Mouse (Mus musculus) MEL (cell line): Measurements from ENCODE around the gene Cav2. TPM values are rescaled to one million over a fixed set of nuclear protein-coding genes. Genes with fewer than 3 reads are reported as not detected.

Experiments used
- DNase-seq: peaks from one replicate; pipeline ENCODE4 v3.0.0; 2011; ENCODE audit warnings: low read depth, low spot score
- H3K27ac ChIP-seq: 2 replicates; pipeline ENCODE4 v1.5.1; 2012; ENCODE audit warnings: low read depth, mild to moderate bottlenecking, control low read depth, low read length, moderate library complexity; ENCODE audit not compliant: control insufficient read depth
- H3K27me3 ChIP-seq, 2 experiments: fragments of 150-350 bp in 1 of 2; sonication (generic) in 1 of 2; 2 replicates each; pipeline ENCODE4 v1.6.1; 2012; ENCODE audit warnings: low read length in 2 of 2, mild to moderate bottlenecking in 2 of 2, improper control_type of control experiment in 1 of 2, moderate library complexity in 1 of 2; ENCODE audit not compliant: insufficient read depth in 2 of 2, control insufficient read depth in 1 of 2
- H3K36me3 ChIP-seq, 2 experiments: 2 replicates each; pipeline ENCODE4 v1.6.1; 2012 to 2014; ENCODE audit warnings: low read length in 2 of 2, improper control_type of control experiment in 1 of 2, inconsistent platforms in 1 of 2, mild to moderate bottlenecking in 1 of 2; ENCODE audit not compliant: insufficient read depth in 2 of 2, control insufficient read depth in 1 of 2
- H3K4me1 ChIP-seq, 2 experiments: fragments of 150-350 bp in 1 of 2; sonication (generic) in 1 of 2; 2 replicates each; pipeline ENCODE4 v1.6.1; 2012; ENCODE audit warnings: low read length in 2 of 2, improper control_type of control experiment in 1 of 2, mild to moderate bottlenecking in 1 of 2; ENCODE audit not compliant: insufficient read depth in 2 of 2, control insufficient read depth in 1 of 2
- H3K4me3 ChIP-seq, 2 experiments: fragments of 150-350 bp in 1 of 2; sonication (generic) in 1 of 2; 2 replicates each; pipeline ENCODE4 v1.5.1; 2012; ENCODE audit warnings: low read depth in 2 of 2, low read length in 2 of 2, mild to moderate bottlenecking in 2 of 2, moderate library complexity in 2 of 2, control low read depth in 1 of 2, improper control_type of control experiment in 1 of 2; ENCODE audit not compliant: control insufficient read depth in 1 of 2, insufficient read depth in 1 of 2
- H3K79me2 ChIP-seq: 2 replicates; pipeline ENCODE4 v1.6.1; 2012; ENCODE audit warnings: mild to moderate bottlenecking, low read length, moderate library complexity; ENCODE audit not compliant: control insufficient read depth, poor library complexity, insufficient read depth
- H3K9ac ChIP-seq: 2 replicates; pipeline ENCODE4 v1.6.1; 2012; ENCODE audit warnings: low read depth, mild to moderate bottlenecking, control low read depth, low read length, moderate library complexity; ENCODE audit not compliant: control insufficient read depth, poor library complexity, severe bottlenecking
- H3K9me3 ChIP-seq: fragments of 150-350 bp; sonication (generic); replicated peaks from 2 replicates; pipeline ENCODE4 v1.6.1; 2012; ENCODE audit warnings: mild to moderate bottlenecking, low read length, improper control_type of control experiment, moderate library complexity; ENCODE audit not compliant: insufficient read depth
- BHLHE40 ChIP-seq: IDR thresholded peaks from 2 replicates; pipeline ENCODE4 v1.6.1; 2012; ENCODE audit warnings: low read depth, mild to moderate bottlenecking, inconsistent platforms, low read length, improper control_type of control experiment, borderline replicate concordance
- CHD1 ChIP-seq: IDR thresholded peaks from 2 replicates; pipeline ENCODE4 v1.6.1; 2012; ENCODE audit warnings: low read depth, mild to moderate bottlenecking, inconsistent platforms, low read length, improper control_type of control experiment
- CTCF ChIP-seq, 3 experiments: IDR thresholded peaks in 2 of 3; conservative IDR thresholded peaks in 1 of 3; 2 replicates each; pipeline ENCODE4 v1.5.1; 2011 to 2012; ENCODE audit warnings: low read length in 3 of 3, low read depth in 2 of 3, mild to moderate bottlenecking in 2 of 3, improper control_type of control experiment in 1 of 3, inconsistent platforms in 1 of 3, mixed read lengths in 1 of 3, moderate library complexity in 1 of 3; ENCODE audit not compliant: control insufficient read depth in 1 of 3, insufficient read depth in 1 of 3, poor library complexity in 1 of 3, severe bottlenecking in 1 of 3
- E2F4 ChIP-seq: IDR thresholded peaks from 2 replicates; pipeline ENCODE4 v1.6.1; 2011; ENCODE audit warnings: low read depth, low read length, improper control_type of control experiment, borderline replicate concordance
- ELF1 ChIP-seq: IDR thresholded peaks from 2 replicates; pipeline ENCODE4 v1.6.1; 2014; ENCODE audit warnings: low read depth, mild to moderate bottlenecking, inconsistent platforms, low read length, improper control_type of control experiment, moderate library complexity
- GATA1 ChIP-seq: IDR thresholded peaks from 2 replicates; pipeline ENCODE4 v1.6.1; 2011; ENCODE audit warnings: low read depth, low read length, improper control_type of control experiment
- HCFC1 ChIP-seq: IDR thresholded peaks from 2 replicates; pipeline ENCODE4 v1.6.1; 2012; ENCODE audit warnings: low read depth, mild to moderate bottlenecking, inconsistent platforms, low read length, improper control_type of control experiment, moderate library complexity
- JUND ChIP-seq: IDR thresholded peaks from 2 replicates; pipeline ENCODE4 v1.6.1; 2011; ENCODE audit warnings: low read depth, mild to moderate bottlenecking, improper control_type of control experiment, low read length
- KAT2A ChIP-seq: conservative IDR thresholded peaks from 2 replicates; pipeline ENCODE4 v1.6.1; 2012; ENCODE audit warnings: low read depth, low read length, improper control_type of control experiment, inconsistent platforms
- MAX ChIP-seq: IDR thresholded peaks from 2 replicates; pipeline ENCODE4 v1.6.1; 2011; ENCODE audit warnings: low read length, improper control_type of control experiment
- MYB ChIP-seq: IDR thresholded peaks from 2 replicates; pipeline ENCODE4 v1.6.1; 2011; ENCODE audit warnings: mild to moderate bottlenecking, low read depth, low read length, improper control_type of control experiment
- MYC ChIP-seq: IDR thresholded peaks from 2 replicates; pipeline ENCODE4 v1.6.1; 2011; ENCODE audit warnings: low read depth, mild to moderate bottlenecking, low read length, improper control_type of control experiment, moderate library complexity
- NELFE ChIP-seq: IDR thresholded peaks from 2 replicates; pipeline ENCODE4 v1.6.1; 2011; ENCODE audit warnings: low read depth, low read length, improper control_type of control experiment
- POLR2A ChIP-seq, 2 experiments: IDR thresholded peaks; 2 replicates each; pipeline ENCODE4 v1.6.1; 2011 to 2012; ENCODE audit warnings: low read length in 2 of 2, mild to moderate bottlenecking in 2 of 2, control low read depth in 1 of 2, improper control_type of control experiment in 1 of 2, low read depth in 1 of 2, moderate library complexity in 1 of 2; ENCODE audit not compliant: control insufficient read depth in 1 of 2, insufficient read depth in 1 of 2, poor library complexity in 1 of 2
- POLR2AphosphoS2 ChIP-seq: IDR thresholded peaks from 2 replicates; pipeline ENCODE4 v1.6.1; 2011; ENCODE audit warnings: low read length, improper control_type of control experiment
- POLR2AphosphoS5 ChIP-seq: IDR thresholded peaks from 2 replicates; pipeline ENCODE4 v1.6.1; 2012; ENCODE audit warnings: low read depth, borderline replicate concordance, mild to moderate bottlenecking, inconsistent platforms, low read length, moderate library complexity, mixed read lengths
- RAD21 ChIP-seq: IDR thresholded peaks from 2 replicates; pipeline ENCODE4 v1.6.1; 2011; ENCODE audit warnings: mild to moderate bottlenecking, low read depth, low read length, improper control_type of control experiment
- RCOR1 ChIP-seq: IDR thresholded peaks from 2 replicates; pipeline ENCODE4 v1.6.1; 2012; ENCODE audit warnings: low read depth, mild to moderate bottlenecking, inconsistent platforms, low read length, improper control_type of control experiment
- SIN3A ChIP-seq: IDR thresholded peaks from 2 replicates; pipeline ENCODE4 v1.6.1; 2012; ENCODE audit warnings: low read length, improper control_type of control experiment, inconsistent platforms
- SMC3 ChIP-seq: IDR thresholded peaks from 2 replicates; pipeline ENCODE4 v1.6.1; 2011; ENCODE audit warnings: low read depth, low read length, improper control_type of control experiment
- TBP ChIP-seq: IDR thresholded peaks from 2 replicates; pipeline ENCODE4 v1.8.0; 2011; ENCODE audit warnings: low read depth, low read length, improper control_type of control experiment
- TCF12 ChIP-seq: IDR thresholded peaks from 2 replicates; pipeline ENCODE4 v1.6.1; 2014; ENCODE audit warnings: low read depth, mild to moderate bottlenecking, inconsistent platforms, low read length, improper control_type of control experiment, moderate library complexity
- ZKSCAN1 ChIP-seq: IDR thresholded peaks from 2 replicates; pipeline ENCODE4 v1.6.1; 2012; ENCODE audit warnings: low read depth, mild to moderate bottlenecking, inconsistent platforms, low read length, improper control_type of control experiment, moderate library complexity
- ZMIZ1 ChIP-seq: IDR thresholded peaks from 2 replicates; pipeline ENCODE4 v1.6.1; 2012; ENCODE audit warnings: low read depth, mild to moderate bottlenecking, inconsistent platforms, low read length, improper control_type of control experiment, moderate library complexity
- ZNF384 ChIP-seq: IDR thresholded peaks from 2 replicates; pipeline ENCODE4 v1.6.1; 2012; ENCODE audit warnings: low read depth, mild to moderate bottlenecking, inconsistent platforms, low read length, improper control_type of control experiment
- polyA plus RNA-seq, 2 experiments: library from polyadenylated mRNA; stranded (reverse) in 1 of 2; unstranded in 1 of 2; fragments of >175 nt in 1 of 2; fragments of >200 nt in 1 of 2; gene quantifications; 2 replicates each; pipeline versions ENCODE4 v1.2.1 to v1.2.4; 2012; ENCODE audit warnings: low replicate concordance in 2 of 2, low read depth in 1 of 2; ENCODE audit not compliant: insufficient read length in 2 of 2, insufficient read depth in 1 of 2, missing spikeins in 1 of 2
- total RNA-seq: library from RNA; depleted of rRNA; stranded (reverse); fragments of 300-350 nt; gene quantifications from 2 replicates; pipeline ENCODE4 v1.2.3, GENCODE M21; 2012

Cav2 gene
- total and polyA plus RNA-seq, 3 experiments, result not detected

DNA sequence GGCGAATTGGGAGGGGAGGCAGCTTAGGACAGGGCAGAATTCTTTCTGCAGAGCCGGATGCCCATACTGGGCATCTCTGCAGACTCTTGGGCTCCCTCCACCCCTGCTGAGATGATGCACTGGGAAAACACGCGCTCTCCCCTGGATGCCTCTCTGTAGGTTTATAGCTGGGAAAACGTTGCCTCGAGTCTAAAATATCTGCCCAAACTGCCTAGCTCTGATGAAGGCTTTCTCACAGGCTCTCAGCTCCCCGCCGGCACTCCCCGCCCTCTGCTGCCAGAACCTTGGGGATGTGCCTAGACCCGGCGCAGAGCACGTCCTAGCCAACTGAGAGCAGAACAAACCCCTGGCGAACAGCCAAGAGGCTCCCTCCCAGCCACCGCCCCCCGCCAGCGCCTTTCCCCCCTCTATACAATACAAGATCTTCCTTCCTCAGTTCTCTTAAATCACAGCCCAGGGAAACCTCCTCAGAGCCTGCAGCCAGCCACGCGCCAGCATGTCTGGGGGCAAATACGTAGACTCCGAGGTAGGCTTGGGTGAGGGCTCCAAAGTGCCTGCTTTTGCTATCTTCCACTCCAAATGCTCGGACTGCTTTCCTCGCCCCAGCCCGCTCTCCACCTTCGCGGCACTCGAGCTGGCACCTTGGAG, 25.1 kb downstream of the Cav2 start, which contains the start of gene Cav1:
Gene Cav1, plus strand, starts transcription at position 382 of the 648 bp plus-strand sequence.
- H3K4me3 ChIP-seq, result no peak within 1 kb of the TSS
- no peaks in the 10 kb centered on the region for H3K79me2 ChIP-seq
- H3K4me1 ChIP-seq, result no peaks in the 10 kb centered on the region
- H3K9ac ChIP-seq, result no peak within 1 kb of the TSS
- H3K9me3 ChIP-seq, result no peaks in the 10 kb centered on the region
- H3K36me3 ChIP-seq, result no peaks in the 10 kb centered on the region
- DNase-seq, result no peak
- no peaks in the 10 kb centered on the region for H3K27me3 ChIP-seq
- TF ChIP-seq JUND (no peak), TCF12 (no peak), POLR2AphosphoS5 (no peak), POLR2AphosphoS2 (no peak), SIN3A (no peak), CTCF (IDR thresholded peaks at IDR 0.05 in 2 of 3, conservative IDR thresholded peaks at IDR 0.05 in 1 of 3; ENCODE audit: control insufficient read depth in 1 of 3, insufficient read depth in 1 of 3, low read depth in 2 of 3, low read length in 3 of 3, poor library complexity in 1 of 3, severe bottlenecking in 1 of 3) (no peak), POLR2A (IDR thresholded peaks at IDR 0.05; ENCODE audit: control insufficient read depth in 1 of 2, insufficient read depth in 1 of 2, low read depth in 1 of 2, low read length in 2 of 2, poor library complexity in 1 of 2) (no peak), ZNF384 (no peak), RCOR1 (no peak), CHD1 (no peak), ELF1 (no peak), SMC3 (no peak), MYC (no peak)
- H3K27ac ChIP-seq, result no peak within 1 kb of the TSS

DNA sequence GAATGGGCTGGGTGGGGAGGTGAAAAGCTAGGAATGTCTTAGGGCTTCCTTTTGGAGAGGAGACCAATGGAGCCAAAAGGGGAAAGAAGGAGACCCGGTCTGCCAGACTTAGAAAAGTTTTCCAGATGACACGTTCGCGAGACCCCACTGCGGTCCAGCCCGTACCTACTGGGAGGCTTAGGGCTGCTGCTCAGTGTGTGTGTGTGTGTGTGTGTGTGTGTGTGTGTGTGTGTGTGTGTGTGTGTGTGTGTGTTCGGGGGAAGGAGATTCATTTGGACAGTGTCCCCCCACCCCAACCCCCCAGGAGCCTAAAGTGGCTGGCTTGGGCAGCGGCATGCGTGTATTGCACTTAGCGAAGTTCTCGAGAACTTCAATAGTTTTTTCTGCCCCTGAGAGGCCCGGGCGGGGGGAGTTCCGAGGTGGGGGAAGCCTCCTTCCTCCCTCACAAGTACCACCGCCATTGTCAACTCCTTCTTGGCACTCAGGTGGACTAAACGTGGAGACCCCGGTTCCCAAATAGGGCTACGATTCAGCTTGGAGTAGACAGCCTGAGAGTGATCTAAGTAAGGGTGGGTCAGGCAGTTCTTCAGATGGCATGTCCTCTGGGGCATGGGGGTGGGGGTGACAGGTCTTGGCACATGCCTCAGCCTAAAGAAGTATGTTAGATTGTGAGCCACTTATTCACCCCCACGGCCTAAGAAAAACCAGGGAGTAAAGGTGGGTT, 25.8 kb downstream of the Cav2 start:
- Histone ChIP-seq H3K27ac (no peak overlapping the region), H3K4me1 (no peaks in the 10 kb centered on the region), H3K36me3 (no peaks in the 10 kb centered on the region), H3K79me2 (no peaks in the 10 kb centered on the region), H3K9me3 (no peaks in the 10 kb centered on the region), H3K4me3 (no peak overlapping the region), H3K27me3 (no peaks in the 10 kb centered on the region), H3K9ac (no peak overlapping the region)
- TF ChIP-seq RAD21 (no peak), BHLHE40 (no peak), CHD1 (no peak), MYB (no peak), HCFC1 (no peak), KAT2A (no peak), POLR2A (IDR thresholded peaks at IDR 0.05; ENCODE audit: control insufficient read depth in 1 of 2, insufficient read depth in 1 of 2, low read depth in 1 of 2, low read length in 2 of 2, poor library complexity in 1 of 2) (no peak), CTCF (IDR thresholded peaks at IDR 0.05 in 2 of 3, conservative IDR thresholded peaks at IDR 0.05 in 1 of 3; ENCODE audit: control insufficient read depth in 1 of 3, insufficient read depth in 1 of 3, low read depth in 2 of 3, low read length in 3 of 3, poor library complexity in 1 of 3, severe bottlenecking in 1 of 3) (no peak), JUND (no peak), ZKSCAN1 (no peak), NELFE (no peak), SIN3A (no peak), E2F4 (no peak), MAX (no peak), ELF1 (no peak), TBP (no peak), GATA1 (no peak), ZMIZ1 (no peak), SMC3 (no peak)
- no peak for DNase-seq
